Mouse (Mus musculus) neural tube, embryonic 14.5 days (tissue): Measurements from ENCODE around the gene Ets2. TPM values are rescaled to one million over a fixed set of nuclear protein-coding genes. Genes with fewer than 3 reads are reported as not detected.

Experiments used
- ATAC-seq: fragments of 200-750 bp; cut with Nextera tagmentation; 2 replicates; pipeline ENCODE4 v1.8.0; 2017; ENCODE audit warnings: low read depth, mild to moderate bottlenecking, moderate TSS enrichment, moderate library complexity
- H3K27ac ChIP-seq: fragments of 300-500 bp; sonication (generic); 2 replicates; pipeline ENCODE4 v1.5.1; 2014; ENCODE audit warnings: low read depth, mild to moderate bottlenecking, control low read depth, low read length, moderate library complexity, mixed read lengths
- H3K27me3 ChIP-seq: fragments of 300-500 bp; sonication (generic); 2 replicates; pipeline ENCODE4 v1.6.1; 2014; ENCODE audit warnings: low read length; ENCODE audit not compliant: control insufficient read depth, insufficient read depth
- H3K36me3 ChIP-seq: fragments of 300-500 bp; sonication (generic); 2 replicates; pipeline ENCODE4 v1.6.1; 2014; ENCODE audit warnings: low read length, mixed read lengths; ENCODE audit not compliant: control insufficient read depth, insufficient read depth
- H3K4me1 ChIP-seq: fragments of 300-500 bp; sonication (generic); 2 replicates; pipeline ENCODE4 v1.6.1; 2014; ENCODE audit warnings: low read length; ENCODE audit not compliant: control insufficient read depth, insufficient read depth
- H3K4me2 ChIP-seq: fragments of 300-500 bp; sonication (generic); 2 replicates; pipeline ENCODE4 v1.6.1; 2014; ENCODE audit warnings: mild to moderate bottlenecking, low read depth, low read length, control low read depth
- H3K4me3 ChIP-seq: fragments of 300-500 bp; sonication (generic); 2 replicates; pipeline ENCODE4 v1.5.1; 2014; ENCODE audit warnings: low read depth, low read length, control low read depth, mixed read lengths
- H3K9ac ChIP-seq: fragments of 300-500 bp; sonication (generic); replicated peaks from 2 replicates; pipeline ENCODE4 v1.6.1; 2014; ENCODE audit warnings: low read depth, mild to moderate bottlenecking, control low read depth, low read length, mixed read lengths
- H3K9me3 ChIP-seq: fragments of 300-500 bp; sonication (generic); 2 replicates; pipeline ENCODE4 v1.6.1; 2016; ENCODE audit warnings: low read length; ENCODE audit not compliant: control insufficient read depth
- WGBS: fragments of 180-500 bp; shearing (Covaris S2); extraction: QIAGEN DNeasy Blood & Tissue Kit; methylation state at CpG from one replicate; pipeline ENCODE4 v1.1.7; 2014; 5-methylcytosine and 5-hydroxymethylcytosine counted together
- polyA plus RNA-seq: library from polyadenylated mRNA; unstranded; fragments of >200 nt; fragmentation: Nextera tagmentation; extraction: Ambion mirVana; gene quantifications from 2 replicates; pipeline ENCODE4 v1.2.1, GENCODE M21; 2014

Gene Ets2
- polyA plus RNA-seq, 1 experiment from 2014 or later = 21.4 TPM

DNA sequence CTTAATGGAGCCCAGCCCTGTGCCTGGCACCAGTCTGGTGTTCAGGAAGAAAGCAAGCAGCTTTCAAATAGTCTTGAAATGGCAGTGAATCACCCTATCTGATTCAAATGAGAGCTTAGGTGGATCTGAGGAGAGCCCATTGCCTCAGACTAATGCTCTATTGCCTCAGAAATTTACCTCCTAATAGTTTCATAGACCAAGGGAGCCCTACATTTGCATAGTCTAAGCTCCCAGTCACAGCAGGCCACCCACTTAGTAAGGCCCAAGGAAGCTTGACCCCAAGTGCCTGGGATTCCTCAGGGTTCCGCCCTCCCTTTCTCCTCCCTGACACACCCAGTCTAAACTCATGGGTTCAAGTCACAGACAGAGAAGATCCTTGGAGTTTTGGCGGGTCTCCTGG is 65.4 kb downstream of the Ets2 start:
- Histone ChIP-seq H3K9me3 (no peaks in the 10 kb centered on the region), H3K27me3 (no peaks in the 10 kb centered on the region), H3K4me3 (no peak overlapping the region), H3K9ac (no peak overlapping the region), H3K4me1 (no peaks in the 10 kb centered on the region), H3K4me2 (no peak overlapping the region), H3K36me3 (no peaks in the 10 kb centered on the region), H3K27ac (no peak overlapping the region)
- 68% methylated on average over 2 of the region's 2 CpGs for WGBS
- ATAC-seq = no peak

DNA sequence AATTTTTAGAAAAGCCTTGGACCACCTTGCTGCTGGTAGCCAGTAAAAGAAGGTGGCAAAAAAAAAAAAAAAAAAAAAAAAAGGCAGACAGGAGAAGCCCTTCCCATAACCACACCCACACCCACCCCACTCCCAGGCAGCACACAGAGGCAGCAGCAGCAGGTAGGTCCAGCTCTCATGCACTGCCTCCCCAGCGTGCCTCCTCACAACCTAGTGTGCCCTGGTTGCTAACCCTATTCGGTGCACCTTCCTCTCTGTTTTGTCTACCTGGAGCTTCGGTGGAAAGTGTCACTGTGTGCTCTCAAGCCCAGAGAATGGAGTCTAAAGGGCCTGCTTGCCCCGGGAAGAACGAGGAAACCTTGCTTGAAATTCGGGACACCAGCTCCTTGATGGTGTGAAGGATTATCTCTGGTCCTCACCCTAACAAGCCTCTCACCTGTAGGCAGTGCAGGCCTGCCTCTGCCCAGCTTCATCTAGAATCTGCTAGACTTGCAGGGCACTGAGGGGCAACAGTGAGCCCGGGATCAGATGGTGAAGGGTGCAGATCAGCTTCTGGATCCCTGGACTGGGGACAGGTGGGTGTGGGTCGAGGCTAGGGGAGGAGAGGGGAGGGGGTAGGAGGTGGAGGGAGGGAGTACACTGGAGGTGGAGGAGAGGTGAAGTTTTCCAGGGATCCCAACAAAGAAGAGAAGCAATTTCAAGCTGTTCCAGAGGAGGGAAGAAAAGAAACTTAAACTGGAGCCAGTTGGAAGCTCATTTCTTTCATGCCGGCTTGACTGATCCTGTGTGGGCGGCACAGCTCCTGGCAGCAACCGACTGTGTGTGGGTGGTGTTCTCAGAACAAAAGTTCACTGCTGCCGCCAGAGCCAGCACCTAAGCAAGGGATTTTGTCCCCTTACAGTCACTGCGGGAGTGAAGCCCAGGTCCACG is 67.5 kb downstream of the Ets2 start:
- Histone ChIP-seq H3K4me3 (no peak overlapping the region), H3K36me3 (no peaks in the 10 kb centered on the region), H3K9me3 (no peaks in the 10 kb centered on the region), H3K4me1 (no peaks in the 10 kb centered on the region), H3K9ac (no peak overlapping the region), H3K27ac (no peak overlapping the region; the same call in 1 of the 2 replicates), H3K27me3 (no peaks in the 10 kb centered on the region), H3K4me2 (no peak overlapping the region)
- no peak for ATAC-seq
- 54% methylated on average over 14 of the region's 14 CpGs for WGBS

DNA sequence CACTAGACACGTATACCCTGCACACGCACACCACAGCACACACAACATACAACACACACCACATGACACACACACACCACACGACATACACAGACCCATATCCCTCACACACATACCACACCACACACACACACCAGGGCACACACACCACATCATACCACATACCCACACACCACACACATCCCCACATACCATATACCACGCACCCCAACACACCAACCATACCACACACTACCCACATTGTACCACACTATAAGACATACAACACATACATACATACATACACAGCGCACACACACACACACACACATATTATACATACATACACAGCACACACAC is 68.1 kb downstream of the Ets2 start:
- H3K4me1 ChIP-seq = no peaks in the 10 kb centered on the region
- no peak for ATAC-seq
- no peaks in the 10 kb centered on the region for H3K36me3 ChIP-seq
- H3K9me3 ChIP-seq = no peaks in the 10 kb centered on the region
- no peak overlapping the region for H3K27ac ChIP-seq
- no peak overlapping the region for H3K4me3 ChIP-seq
- no peaks in the 10 kb centered on the region for H3K27me3 ChIP-seq
- no peak overlapping the region for H3K9ac ChIP-seq
- H3K4me2 ChIP-seq = no peak overlapping the region
- 92% methylated on average over 5 of the region's 5 CpGs for WGBS

DNA sequence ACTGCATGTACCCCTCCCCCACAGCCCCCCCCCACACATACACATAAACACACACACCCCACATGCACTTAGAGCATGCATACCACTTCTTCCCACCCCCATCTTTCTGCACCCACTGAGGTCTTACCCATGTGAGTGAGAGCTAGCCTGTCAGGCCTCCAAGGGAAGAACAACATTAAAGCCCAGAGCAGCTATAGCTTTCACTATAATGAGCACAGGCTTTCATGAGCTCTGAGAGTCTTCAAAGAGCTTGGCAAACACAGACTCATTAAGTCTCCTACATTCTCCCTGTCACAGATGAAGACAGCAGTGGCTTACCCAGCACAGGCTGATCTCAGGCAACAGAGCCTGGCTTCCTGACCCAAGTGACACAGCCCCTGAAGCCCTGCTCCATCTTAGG is 68.5 kb downstream of the Ets2 start:
- H3K4me1 ChIP-seq = no peaks in the 10 kb centered on the region
- no peaks in the 10 kb centered on the region for H3K9me3 ChIP-seq
- H3K4me3 ChIP-seq = no peak overlapping the region
- H3K4me2 ChIP-seq = no peak overlapping the region
- H3K36me3 ChIP-seq = no peaks in the 10 kb centered on the region
- H3K27ac ChIP-seq = no peak overlapping the region
- no peak for ATAC-seq
- no peak overlapping the region for H3K9ac ChIP-seq
- no peaks in the 10 kb centered on the region for H3K27me3 ChIP-seq

Other genes starting within 250 kb of the Ets2 start
- 0.95 and 2.4 TPM in 2 replicates for gene Erg, start 115.5 kb upstream of the Ets2 start, polyA plus RNA-seq